Mouse (Mus musculus) thymus, adult 2 months (tissue): ENCODE measurements around the gene Pmpca.
A peak's percentile ranks its signal among the peaks of the same experiment; 100 is the strongest.

Experiments
- CTCF ChIP-seq: fragments of 200-500 bp; IDR thresholded peaks from 2 replicates; pipeline ENCODE4 v1.5.1; 2012; ENCODE audit warnings: mild to moderate bottlenecking, control low read depth, low read length, moderate library complexity, borderline replicate concordance; ENCODE audit not compliant: control insufficient read depth, poor library complexity, insufficient read depth; ENCODE audit errors: extremely low read depth
- POLR2A ChIP-seq: fragments of 200-500 bp; IDR thresholded peaks from 2 replicates; pipeline ENCODE4 v1.6.1; 2012; ENCODE audit warnings: mild to moderate bottlenecking, low read length, control low read depth, moderate library complexity; ENCODE audit not compliant: control insufficient read depth, poor library complexity, insufficient read depth; ENCODE audit errors: extremely low read depth

DNA sequence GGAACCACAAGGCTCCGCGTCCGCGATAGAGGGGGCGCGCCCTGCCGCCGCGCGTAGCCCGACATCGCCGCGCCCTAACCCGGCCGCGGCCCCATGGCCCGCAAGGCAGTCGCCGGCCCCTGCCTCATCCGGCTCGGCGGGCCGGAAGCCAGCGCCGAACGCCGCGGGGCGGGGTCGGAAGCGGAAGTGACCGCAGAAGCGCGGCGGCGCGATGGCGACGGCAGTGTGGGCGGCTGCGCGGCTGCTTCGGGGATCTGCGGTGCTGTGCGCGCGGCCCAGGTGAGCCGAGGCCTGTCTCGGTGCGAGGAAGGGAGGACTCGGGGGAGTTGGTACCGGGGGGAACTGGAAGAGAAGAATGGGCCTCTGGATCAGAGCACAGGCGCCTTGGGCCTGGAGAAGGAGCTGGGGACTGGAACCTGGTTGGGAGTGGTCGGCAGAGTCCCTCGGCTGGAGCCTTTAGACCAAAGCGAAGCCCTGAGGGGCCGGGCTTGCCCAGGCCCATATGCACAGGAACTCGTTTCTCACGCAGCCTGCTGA, at the start of gene Pmpca, which contains the start of gene Entr1:
- no peak for TF ChIP-seq CTCF
- TF ChIP-seq POLR2A: peak; percentile 96
